Mouse (Mus musculus): ENCODE results near the gene Ltbp2.
A peak's percentile ranks its signal among the peaks of the same experiment; 100 is the strongest.

Gene Ltbp2

DNA sequence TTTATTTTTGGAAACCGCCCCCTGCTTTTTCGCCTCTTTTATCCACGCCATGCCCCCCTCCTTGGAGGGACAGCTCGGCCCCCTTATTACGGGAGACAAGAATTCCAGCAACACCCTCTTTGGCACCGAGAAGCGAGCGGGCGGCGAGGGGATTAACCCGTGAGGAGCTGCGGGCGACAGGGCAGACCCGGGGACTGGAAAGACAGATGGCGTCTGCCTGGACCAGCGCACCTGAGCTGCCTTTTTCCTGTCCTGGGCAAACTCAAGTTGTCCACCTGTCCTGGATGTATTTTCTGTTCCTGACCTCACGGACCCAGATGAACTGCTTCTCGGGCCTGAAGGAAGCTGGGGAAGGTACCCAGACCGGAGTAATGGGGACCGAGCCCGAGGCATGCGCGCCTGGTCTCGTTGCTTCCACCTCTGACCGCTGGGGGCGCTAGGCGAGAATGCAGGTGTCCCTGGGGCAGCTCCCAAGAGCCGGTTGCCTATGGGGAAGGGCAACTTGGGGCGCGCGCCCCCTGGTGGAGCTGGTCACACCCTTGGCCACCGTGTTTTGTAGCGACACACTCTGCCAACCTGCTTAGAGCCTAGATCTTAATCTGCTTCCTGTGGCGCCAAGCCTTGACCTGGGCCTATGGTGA lies at the start of gene Ltbp2:
Gene Ltbp2 (minus strand): TSS at position 52 of the 641 bp plus-strand sequence.
- peak; percentile 82 for DNase-seq (ENCODE audit: extremely low read depth, insufficient read length, low spot score)

DNA sequence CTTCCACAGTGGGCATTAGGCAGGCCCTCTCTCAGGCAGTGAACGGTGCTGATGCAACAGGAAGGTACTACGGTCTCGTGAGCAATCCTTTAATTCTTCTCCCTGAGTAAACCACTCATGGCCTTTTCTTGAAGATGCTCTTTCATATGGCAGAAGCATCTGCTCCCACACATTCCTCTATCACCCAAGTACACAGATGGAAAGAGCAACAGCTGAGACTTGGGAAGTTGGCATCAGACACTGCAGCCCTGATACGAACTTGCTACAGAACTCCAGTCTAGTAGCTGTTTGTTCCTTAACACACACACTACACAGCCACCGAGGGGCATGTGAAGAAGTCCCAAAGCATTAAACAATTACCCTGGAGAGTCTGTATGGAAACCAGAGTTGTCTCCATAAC lies 48.0 kb upstream of the Ltbp2 start:
- no peak for DNase-seq (ENCODE audit: extremely low read depth, insufficient read length, low spot score)

DNA sequence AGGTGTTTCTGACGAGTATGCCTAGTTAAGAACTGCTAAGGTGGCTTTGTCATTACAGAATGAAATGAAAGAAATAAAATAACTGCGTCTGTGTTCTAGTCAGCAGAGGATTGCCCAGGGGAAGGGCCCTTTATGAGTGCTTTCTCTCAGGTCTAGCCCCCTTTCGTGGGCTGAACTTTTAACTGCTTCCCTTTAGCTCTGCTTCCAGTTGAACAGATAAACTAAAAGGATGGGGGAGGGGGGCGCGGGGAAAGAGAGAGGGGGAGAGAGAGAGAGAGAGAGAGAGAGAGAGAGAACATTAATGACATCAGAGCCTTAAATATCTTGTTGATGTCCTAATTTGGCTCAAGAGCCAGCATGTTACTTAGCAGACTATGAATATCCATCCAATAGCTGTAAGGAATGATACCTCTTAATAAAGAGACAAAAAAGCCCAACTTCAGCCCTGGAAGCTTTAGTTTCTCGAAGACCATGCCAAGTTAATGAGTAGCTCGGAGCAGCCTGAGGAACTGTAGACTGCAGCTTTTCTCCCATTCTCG lies 45.6 kb upstream of the Ltbp2 start:
- DNase-seq (ENCODE audit: extremely low read depth, insufficient read length, low spot score) = no peak

DNA sequence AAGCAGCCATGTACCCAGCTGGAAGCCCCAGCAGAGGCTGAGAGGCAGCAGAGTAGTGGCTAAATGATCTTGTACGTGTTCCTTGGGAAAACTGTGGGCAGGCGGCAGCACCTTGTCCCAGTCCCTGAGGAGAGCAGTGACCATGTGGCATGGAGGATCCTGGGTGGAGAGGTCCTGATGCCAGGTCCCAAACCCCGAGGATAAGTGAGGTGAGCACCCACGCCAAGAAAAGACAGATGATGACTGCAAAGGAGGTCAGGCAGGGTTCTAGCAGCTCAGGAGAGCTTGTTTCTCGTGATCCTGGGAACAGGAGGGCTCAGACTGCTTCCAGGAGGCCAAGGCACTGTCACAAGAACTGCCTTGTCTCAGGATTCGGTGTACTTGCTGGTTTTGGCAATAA lies 42.5 kb upstream of the Ltbp2 start:
- DNase-seq (ENCODE audit: extremely low read depth, insufficient read length, low spot score) = no peak

DNA sequence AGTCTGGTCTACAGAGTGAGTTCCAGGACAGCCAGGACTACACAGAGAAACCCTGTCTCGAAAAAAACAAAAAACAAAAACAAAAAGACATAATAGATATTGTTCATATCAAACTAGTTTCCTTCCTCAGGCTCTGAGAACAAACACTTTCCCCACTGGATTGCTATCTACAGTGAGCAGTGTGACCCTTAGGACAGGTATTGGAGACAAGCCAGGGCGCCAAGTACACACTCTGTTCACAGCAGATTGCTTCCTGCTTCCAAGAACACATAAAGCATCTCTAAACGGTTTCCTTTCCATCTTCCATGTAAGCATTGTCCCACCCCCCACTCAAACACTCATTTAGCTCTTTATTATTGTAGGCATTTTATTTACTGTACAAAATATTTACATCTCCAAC lies 41.5 kb upstream of the Ltbp2 start:
- DNase-seq (ENCODE audit: extremely low read depth, insufficient read length, low spot score) = no peak

DNA sequence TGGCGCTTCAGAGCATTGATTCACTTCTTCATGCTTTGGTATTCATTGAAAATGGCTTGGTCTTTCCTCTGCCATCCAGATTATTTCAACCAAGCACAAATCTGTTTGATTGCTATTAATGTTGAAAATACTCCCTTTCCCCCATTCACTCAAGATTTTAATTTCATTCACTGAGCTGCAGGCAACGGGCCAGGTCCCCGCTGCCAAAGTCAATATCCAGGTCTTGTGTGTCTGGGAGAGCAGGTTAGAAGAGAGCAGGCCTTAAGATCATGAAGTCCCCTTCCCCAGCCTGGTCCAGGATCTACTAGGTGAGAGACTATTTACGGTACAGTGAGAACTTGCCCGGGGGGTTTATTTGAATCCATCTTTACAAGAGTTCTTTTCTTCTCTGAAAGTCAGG lies 38.6 kb upstream of the Ltbp2 start:
- no peak for DNase-seq (ENCODE audit: extremely low read depth, insufficient read length, low spot score)

DNA sequence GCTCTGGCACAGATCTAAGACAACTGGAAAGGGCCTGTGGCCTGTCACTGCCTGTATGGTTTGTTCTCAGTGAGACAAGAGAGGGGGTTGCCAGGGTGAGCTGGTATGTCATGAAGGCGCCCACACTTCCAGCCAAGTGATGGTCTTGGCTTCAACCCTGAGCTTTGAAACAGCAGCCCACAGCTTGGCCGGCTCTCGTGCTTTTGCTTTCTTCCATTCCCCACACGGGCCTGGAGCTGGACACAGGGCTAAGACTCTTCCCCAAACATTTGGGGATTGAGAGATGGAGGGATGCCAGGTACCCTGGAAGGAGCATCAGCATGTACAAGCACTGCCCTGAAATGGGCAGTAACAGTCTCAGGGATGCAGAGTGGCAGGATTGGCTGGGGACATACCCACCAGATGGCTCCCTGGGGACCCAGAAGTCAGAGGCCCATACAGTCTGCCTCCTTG lies 36.3 kb upstream of the Ltbp2 start:
- DNase-seq (ENCODE audit: extremely low read depth, insufficient read length, low spot score) = no peak

DNA sequence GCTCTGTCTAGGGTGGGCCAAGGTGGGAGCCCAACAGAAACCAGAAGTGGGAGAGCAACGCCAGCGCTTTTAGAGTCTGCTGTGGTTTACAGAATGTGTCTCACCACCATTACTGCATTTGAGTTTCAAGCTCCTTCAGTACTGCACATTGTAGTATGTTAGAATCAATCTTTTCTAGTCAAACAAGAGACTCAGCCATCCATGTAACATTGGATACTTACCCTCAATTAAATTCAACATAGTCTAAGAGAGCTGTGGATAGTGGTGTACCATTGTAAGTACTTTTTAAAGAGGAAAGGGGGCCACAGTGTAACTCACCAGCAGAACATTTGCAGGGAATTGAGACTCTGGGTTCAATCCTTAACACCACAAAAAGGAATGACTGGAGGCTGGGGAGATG lies 35.3 kb upstream of the Ltbp2 start:
- DNase-seq (ENCODE audit: extremely low read depth, insufficient read length, low spot score) = no peak

DNA sequence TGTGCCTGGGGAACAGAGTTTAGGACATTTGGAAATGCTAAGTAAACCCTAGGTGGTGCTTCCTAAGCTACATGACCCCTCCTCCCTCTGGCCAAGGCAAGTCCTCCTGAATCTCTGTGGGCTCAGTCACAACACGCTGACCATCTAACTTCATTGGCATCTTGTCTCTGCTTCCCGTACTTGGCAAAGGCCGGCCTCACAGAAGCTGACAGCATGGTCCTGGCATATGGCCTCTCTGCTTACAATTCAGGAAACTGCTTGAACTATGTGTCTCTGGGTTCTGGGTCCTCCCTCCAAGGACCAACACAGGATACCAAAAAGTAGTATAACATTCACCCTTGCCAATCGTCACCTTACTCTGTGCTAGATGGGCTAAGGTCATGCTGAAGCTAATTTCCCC lies 33.7 kb upstream of the Ltbp2 start:
- no peak for DNase-seq (ENCODE audit: extremely low read depth, insufficient read length, low spot score)

DNA sequence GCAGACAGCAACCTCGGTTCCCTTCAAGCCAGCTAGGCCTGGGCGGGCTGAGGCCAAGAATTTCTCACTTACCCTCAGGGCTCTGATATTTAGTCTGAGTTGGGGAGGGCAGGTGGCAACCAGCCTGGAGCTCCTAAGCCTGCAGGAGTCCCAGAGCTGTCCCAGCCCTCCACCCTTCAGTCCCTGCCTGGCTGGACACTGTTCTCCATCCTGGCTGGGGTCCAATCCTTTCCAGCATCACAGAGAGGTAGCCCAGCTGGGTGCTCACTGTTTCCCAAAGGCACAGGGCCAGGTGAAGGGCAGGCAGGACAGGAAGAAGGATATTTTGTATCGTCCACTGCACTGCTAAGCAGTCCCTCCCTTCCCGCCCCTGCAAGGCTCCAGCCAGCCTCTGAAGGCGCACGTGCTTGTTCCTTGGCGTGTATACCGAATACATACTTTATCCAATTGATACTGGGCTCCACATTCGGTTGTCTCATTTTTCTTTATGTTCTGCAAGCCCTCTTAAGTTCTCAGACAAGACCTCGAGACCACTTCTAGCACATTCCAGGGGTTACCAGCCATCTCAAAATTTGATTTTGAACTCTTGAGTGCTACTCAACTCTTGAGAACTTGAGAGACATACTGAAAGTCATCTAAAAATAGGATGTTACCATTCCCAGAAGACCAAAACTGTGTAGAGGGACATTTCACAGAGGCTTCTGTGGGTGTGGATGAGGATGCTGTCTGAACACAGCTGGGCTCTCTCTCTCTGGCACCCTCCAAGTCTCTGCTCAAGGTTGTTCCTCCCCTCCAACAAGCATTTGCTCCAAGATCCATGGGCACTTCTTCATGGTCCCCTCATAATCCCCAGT lies 31.5 kb upstream of the Ltbp2 start:
- DNase-seq (ENCODE audit: extremely low read depth, insufficient read length, low spot score) = no peak

DNA sequence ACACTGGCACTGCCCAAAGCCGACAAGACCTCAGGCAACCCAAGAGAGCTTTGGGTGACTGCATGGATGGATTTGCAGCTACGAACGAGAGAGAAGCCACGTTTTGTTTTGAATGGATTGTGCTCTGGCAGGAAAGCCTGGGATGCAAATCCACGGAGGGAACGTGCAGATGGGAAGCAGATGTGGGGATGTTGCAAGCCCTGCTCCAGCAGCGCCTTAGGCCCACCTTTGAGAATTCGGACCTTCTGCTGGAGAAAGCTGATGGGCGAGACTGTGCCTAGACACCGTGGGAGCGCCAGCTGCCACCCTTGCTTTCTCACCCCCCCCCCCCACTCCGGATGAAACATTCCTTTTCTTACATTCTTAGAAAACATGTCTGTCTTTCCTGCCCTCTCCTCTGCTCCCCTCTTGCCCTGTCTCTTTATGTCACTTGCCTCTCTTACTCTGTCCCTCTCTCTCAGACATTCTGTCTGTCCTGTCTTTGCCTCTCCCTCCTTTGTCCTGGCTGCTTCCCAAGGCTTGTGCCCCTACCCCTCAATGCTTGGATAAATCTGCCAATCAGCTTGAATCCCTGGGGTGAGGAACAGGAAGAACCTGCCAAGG lies 30.8 kb upstream of the Ltbp2 start:
- DNase-seq (ENCODE audit: extremely low read depth, insufficient read length, low spot score) = no peak

DNA sequence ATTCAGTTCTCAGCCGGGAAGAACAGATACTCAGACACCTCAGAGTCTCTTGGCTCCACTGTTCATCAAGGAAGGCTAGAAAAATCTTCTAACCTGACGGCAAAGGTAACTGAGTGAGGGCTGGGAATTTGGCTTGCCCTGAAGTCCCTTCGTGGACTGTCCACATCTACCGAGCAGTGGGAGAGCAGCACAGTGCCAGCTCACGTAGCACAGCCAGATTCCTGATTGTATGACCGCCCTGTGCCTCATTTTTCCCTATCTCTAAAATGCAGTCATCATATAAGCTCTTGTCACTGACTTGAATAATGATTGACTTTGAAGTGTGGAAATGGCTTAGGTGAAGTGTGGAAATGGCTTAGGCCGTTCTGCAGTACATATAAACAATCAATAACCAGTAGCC lies 28.1 kb upstream of the Ltbp2 start:
- DNase-seq (ENCODE audit: extremely low read depth, insufficient read length, low spot score) = no peak

DNA sequence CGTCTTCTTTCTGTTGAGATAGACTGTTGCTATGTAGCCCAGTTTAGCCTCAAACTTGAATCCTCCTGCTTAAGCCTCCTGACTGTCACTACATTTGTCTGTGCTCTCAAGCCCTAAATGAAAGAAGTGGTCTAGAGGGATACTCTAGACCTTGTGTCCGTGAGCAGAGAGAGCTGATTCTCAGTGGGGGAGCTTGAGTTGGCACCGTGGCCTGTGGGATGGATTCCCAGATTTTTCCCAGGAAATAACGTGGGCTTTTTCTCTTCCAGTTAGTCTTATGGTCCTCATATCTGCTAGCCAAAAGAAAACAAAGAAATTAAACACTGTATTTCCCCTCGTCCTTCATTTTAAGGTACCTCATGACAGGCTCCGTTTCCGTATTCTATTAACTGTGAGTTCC lies 24.0 kb upstream of the Ltbp2 start:
- no peak for DNase-seq (ENCODE audit: extremely low read depth, insufficient read length, low spot score)

DNA sequence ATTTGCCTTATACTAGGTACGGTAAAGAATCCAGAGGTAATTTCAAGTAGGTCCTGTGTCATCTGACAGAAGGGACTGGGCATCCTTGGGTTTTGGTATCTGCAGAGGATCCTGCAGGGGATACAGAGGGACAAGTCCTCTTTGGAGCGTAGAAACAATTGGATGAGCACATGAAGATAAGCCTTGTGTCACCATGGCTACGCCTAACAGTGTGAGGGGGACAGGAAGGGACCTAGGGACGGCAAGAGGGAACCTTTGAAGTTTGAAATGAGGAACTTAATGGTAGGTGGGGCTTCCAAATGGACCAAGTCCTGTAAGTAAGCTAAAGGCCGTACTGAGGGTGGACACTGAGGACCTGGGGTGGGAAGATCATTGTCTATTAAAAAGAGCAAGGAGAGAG lies 21.0 kb upstream of the Ltbp2 start:
- no peak for DNase-seq (ENCODE audit: extremely low read depth, insufficient read length, low spot score)

DNA sequence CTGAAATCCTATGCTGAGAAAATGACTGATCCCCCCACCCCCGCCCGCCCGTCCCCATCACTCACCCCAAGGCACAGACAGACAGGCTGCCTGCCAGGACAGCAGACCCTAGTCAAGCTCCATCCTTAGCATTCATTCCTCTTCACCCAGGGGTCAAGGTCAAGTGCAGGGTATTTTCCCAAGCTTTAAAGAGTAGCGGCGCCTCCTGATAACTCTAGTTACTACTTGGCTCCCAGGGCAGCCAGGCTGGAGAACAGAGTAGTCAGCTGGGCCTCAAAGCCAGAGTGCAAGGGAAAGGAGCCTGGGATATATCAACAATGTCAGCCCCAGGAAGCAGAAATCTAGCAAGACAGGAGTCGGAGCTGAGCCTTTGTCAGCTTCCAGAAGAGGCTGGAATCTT lies 19.9 kb upstream of the Ltbp2 start:
- DNase-seq (ENCODE audit: extremely low read depth, insufficient read length, low spot score) = no peak

DNA sequence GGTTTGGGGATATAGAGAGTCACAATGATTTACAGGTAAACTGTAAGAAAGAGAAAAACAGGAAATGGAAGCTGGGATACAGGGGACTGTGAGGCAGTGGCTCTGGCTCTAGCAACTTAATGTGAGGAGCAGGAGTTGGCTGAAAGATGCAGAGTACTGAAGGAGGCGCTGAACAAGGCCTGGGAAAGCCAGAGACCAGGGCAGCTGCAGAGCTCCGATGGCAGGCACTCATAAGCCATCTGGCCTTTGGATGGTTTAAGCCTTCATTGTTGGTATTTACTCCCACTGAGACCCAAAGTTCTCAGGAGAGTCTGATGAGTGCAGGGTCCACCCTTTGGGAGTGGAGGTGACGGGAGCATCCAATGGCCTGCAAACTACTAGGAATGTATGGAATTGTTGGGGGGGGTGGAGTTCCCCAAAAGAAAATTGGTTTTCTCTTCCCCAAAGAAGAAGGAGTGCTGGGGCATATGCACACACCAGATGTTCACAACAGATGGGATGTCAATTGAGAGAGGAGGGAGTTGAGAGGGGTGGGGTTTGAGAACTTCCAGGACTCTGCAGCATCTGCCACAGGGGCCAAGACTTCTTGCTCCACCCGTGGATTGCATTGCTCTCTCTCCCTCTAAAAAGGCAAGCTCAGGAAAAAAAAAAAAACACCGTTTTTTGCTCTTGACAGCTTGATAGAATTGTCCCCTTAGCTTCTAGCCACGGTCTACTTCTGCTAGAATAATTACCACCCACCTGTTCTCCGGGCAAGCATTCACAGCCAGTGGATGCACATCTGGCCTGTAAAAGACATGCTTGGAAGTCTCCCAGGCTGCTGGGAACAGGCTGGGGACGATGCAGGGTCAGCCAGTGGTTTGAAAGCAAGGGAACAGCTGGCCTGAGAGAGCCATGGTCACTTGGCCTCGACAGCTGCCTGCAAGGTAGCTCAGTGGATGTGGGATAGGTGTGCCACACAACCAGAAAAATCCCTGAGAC lies 17.6 kb upstream of the Ltbp2 start:
- no peak for DNase-seq (ENCODE audit: extremely low read depth, insufficient read length, low spot score)

DNA sequence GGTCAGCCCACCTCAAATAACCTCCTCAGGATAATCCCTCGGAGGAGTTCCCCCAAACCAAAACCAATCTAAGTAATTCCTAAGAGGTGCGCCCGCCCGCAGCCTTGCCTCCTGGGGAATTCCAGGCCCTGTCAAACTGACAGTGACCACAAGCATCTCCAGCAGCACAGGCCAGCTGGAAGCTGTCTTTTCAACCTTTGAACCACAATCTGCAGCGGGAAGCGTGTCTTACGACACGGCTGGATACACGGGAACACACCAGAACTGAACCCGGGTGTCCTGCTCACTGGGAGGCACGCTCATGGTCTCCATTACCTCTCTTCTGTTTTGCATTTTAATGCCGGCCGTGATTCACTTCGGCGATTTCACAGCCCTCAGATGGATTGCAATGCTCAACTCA lies 14.0 kb upstream of the Ltbp2 start:
- no peak for DNase-seq (ENCODE audit: extremely low read depth, insufficient read length, low spot score)

DNA sequence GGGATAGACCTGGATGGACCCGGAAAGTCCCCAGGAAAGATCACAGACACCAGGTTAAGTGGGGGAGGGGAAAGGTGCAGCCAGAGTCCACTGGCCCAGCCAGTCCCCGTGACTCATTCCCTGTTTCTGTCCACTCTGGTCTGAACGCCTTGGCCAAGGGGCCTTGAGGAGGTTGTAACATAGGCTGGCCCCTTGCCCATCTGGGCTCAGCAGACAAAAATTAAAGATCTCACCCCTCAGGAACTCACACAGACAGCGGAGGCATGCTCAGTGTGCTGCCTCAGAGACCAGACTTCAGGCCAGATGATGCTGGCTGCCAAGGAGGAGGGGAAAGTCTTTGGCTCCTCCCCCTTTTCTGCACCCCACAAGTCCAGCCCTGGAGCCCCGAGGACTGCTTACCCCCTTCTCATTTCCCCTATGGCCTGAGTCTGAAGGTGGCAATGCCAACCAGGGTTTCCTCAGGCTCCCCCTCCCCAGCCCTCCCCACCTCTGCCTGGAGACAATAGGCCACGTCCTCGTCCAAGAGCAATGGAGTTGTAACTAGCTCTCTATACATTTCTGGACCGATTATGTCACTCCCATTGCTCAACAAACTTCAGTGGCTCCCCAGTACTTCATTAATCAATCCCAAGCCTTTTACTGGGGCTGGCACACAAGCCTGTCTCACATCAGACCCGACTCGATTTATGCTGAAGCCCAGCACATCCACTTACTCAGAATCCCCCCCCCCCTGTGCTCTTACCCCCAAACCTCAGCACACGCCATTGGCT lies 9.0 kb upstream of the Ltbp2 start:
- DNase-seq (ENCODE audit: extremely low read depth, insufficient read length, low spot score) = peak; percentile 50

DNA sequence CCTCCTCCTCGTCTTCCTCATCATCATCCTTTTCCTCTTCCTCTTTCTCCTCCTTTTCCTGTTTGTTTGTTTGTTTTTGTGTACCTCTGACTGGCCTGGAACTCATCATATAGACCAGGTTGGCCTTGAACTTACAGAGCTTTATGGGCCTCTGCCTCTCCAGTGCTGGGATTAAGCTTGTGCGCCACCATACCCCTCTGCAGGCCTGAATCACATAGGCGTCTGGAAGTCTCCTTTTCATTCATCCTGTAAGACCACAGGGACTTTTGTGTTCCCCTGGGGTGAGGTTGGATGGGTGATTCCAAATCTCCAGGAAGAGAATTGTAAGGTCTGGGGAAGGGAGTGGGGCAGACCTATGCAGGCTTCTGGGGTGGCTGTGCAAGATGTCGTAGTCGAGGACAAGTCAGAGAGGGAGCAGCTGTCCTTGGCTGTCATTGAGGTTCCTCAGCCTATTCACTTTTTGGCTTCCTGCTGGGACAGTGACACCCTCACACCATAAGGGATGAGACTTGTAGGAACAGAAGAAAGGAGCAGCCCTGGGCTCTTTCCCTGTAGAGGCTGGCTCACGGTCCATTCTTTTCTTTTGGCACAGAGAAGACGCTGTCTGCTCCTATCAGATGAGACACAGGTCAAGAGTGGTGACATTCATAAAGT lies 8.2 kb upstream of the Ltbp2 start:
- DNase-seq (ENCODE audit: extremely low read depth, insufficient read length, low spot score) = no peak
